Mouse (Mus musculus) intestine, embryonic 16.5 days (tissue): ENCODE measurements around the gene Adamtsl4. TPM values are rescaled to one million over a fixed set of nuclear protein-coding genes. Genes with fewer than 3 reads are reported as not detected.

Experiments used
- ATAC-seq: fragments of 200-750 bp; cut with Nextera tagmentation; 2 replicates; pipeline ENCODE4 v1.8.0; 2017; ENCODE audit warnings: moderate TSS enrichment, moderate library complexity
- H3K27ac ChIP-seq: fragments of 300-500 bp; sonication (generic); 2 replicates; pipeline ENCODE4 v1.5.1; 2014; ENCODE audit warnings: mild to moderate bottlenecking, low read length
- H3K27me3 ChIP-seq: fragments of 300-500 bp; sonication (generic); replicated peaks from 2 replicates; pipeline ENCODE4 v1.6.1; 2014; ENCODE audit warnings: low read length, control low read depth, mixed read lengths; ENCODE audit not compliant: control insufficient read depth, insufficient read depth
- H3K36me3 ChIP-seq: fragments of 300-500 bp; sonication (generic); 2 replicates; pipeline ENCODE4 v1.6.1; 2014; ENCODE audit warnings: low read length, control low read depth; ENCODE audit not compliant: control insufficient read depth, insufficient read depth
- H3K4me1 ChIP-seq: fragments of 300-500 bp; sonication (generic); 2 replicates; pipeline ENCODE4 v1.6.1; 2014; ENCODE audit warnings: low read length, control low read depth, mixed read lengths; ENCODE audit not compliant: control insufficient read depth, insufficient read depth
- H3K4me2 ChIP-seq: fragments of 300-500 bp; sonication (generic); 2 replicates; pipeline ENCODE4 v1.6.1; 2014; ENCODE audit warnings: low read depth, low read length, control low read depth
- H3K4me3 ChIP-seq: fragments of 300-500 bp; sonication (generic); 2 replicates; pipeline ENCODE4 v1.5.1; 2014; ENCODE audit warnings: mild to moderate bottlenecking, low read length
- H3K9ac ChIP-seq: fragments of 300-500 bp; sonication (generic); 2 replicates; pipeline ENCODE4 v1.6.1; 2014; ENCODE audit warnings: low read depth, low read length
- H3K9me3 ChIP-seq: fragments of 300-500 bp; sonication (generic); 2 replicates; pipeline ENCODE4 v1.6.1; 2016; ENCODE audit warnings: low read length, control low read depth; ENCODE audit not compliant: control insufficient read depth
- WGBS: fragments of 180-500 bp; shearing (Covaris S2); extraction: QIAGEN DNeasy Blood & Tissue Kit; methylation state at CpG from one replicate; pipeline ENCODE4 v1.1.7; 2014; 5-methylcytosine and 5-hydroxymethylcytosine counted together
- polyA plus RNA-seq: library from polyadenylated mRNA; unstranded; fragments of >200 nt; fragmentation: Nextera tagmentation; extraction: Ambion mirVana; gene quantifications from 2 replicates; pipeline ENCODE4 v1.2.1, GENCODE M21; 2015

Adamtsl4 gene
- polyA plus RNA-seq, 1 experiment from 2014 or later = 3.2 TPM

DNA sequence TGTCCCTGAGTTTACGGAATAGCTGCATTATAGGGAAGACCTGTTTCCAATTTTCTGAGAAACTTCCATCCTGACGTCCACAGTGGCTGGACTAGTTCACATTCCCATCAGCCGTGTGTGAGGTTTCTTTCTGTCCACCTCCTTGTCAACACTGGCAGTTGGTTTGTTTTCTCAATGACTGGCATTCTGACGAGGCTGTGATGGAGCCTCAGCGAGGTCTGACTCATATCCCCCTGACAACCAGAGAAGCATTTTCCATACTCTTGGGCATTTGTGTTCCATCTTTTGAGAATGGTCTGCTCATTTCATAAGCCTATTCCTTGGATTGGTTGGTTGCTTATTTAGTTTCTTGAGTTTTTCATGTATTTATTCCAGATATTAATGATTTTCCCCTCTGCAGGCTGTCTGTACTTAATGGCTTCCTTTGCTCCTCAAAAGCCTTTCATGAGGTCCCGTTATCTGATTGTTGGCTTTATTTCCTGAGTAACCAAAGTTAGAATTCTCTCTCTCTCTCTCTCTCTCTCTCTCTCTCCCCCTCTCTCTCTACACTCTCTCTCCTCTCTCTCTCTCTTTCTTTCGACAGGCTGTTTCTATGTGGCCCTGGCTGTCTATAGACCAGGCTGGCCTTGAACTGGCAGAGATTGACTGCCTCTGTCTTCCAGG, 39.1 kb upstream of the Adamtsl4 start:
- Histone ChIP-seq H3K9ac (no peak overlapping the region), H3K4me2 (no peak overlapping the region), H3K9me3 (no peaks in the 10 kb centered on the region), H3K4me3 (no peak overlapping the region), H3K4me1 (no peaks in the 10 kb centered on the region), H3K36me3 (no peaks in the 10 kb centered on the region), H3K27me3 (no peaks in the 10 kb centered on the region), H3K27ac (no peak overlapping the region)
- ATAC-seq = no peak
- WGBS = 61% methylated on average over 7 of the region's 7 CpGs

DNA sequence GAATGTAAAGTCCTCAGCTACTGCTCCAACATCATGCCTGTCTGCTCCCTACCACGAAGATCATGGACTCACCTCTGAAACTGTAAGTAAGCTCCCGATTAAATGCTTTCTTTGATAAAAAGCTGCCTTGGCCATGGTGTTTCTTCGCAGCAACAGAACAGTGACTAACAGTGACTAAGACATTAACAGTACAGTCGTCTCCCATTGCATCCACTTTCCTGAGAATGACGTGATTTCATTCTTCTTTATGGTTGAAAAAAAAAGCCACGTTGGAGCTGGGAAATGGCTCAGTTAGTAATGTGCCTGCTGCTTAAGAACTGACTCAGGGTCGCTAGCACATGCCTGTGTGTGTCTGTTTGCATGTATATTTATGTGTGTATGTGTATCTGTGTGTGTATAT, 38.1 kb upstream of the Adamtsl4 start:
- WGBS = 82% methylated on average over 7 of the region's 7 CpGs
- Histone ChIP-seq H3K9me3 (no peaks in the 10 kb centered on the region), H3K4me2 (no peak overlapping the region), H3K9ac (no peak overlapping the region), H3K4me3 (no peak overlapping the region), H3K27ac (no peak overlapping the region), H3K27me3 (no peaks in the 10 kb centered on the region), H3K4me1 (no peaks in the 10 kb centered on the region), H3K36me3 (no peaks in the 10 kb centered on the region)
- ATAC-seq = no peak

DNA sequence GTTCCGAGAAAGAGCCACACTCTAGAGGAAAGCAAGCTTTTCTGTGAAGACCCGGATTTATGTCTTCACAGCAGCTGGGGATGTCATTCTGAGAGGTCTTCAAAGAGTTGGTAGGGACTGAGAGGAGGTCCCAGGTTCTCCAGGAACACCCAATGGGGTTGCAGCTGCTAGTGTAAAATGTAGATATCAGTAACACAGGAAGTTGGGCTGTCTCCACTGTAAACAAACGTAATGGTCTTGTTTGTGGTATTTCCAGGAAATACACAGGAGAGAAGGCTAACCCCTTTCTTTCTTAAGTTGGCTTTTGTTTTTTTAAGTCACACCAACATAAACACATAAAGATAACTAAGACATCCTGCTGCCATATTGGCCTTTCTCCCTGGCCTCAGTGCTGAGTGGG, 34.7 kb upstream of the Adamtsl4 start:
- no peak for ATAC-seq
- no peak overlapping the region for H3K4me3 ChIP-seq
- H3K4me2 ChIP-seq = no peak overlapping the region
- 72% methylated on average over 3 of the region's 3 CpGs for WGBS
- no peak overlapping the region for H3K9ac ChIP-seq
- H3K4me1 ChIP-seq = no peaks in the 10 kb centered on the region
- H3K36me3 ChIP-seq = no peaks in the 10 kb centered on the region
- H3K9me3 ChIP-seq = no peaks in the 10 kb centered on the region
- no peaks in the 10 kb centered on the region for H3K27me3 ChIP-seq
- no peak overlapping the region for H3K27ac ChIP-seq

DNA sequence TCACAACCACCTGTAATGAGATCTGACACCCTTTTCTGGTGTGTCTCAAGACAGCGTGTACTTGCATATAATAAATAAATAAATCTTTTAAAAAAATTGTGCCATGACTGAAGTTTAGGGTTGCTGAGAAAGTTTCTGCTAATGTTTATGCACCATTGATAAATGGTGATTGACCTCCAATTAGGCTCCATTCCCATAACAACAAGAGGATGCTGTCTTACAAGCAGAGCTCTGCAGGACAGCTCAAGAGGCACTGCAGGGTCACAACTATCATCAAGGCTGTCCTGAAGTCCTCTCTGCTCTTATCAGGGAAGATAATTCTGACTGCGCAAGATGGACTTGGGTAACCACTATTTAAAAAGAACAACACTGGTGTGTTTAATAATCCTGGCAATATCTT, 30.4 kb upstream of the Adamtsl4 start:
- Histone ChIP-seq H3K4me1 (no peaks in the 10 kb centered on the region), H3K27me3 (no peaks in the 10 kb centered on the region), H3K9ac (no peak overlapping the region), H3K27ac (no peak overlapping the region), H3K4me2 (no peak overlapping the region), H3K9me3 (no peaks in the 10 kb centered on the region), H3K36me3 (no peaks in the 10 kb centered on the region), H3K4me3 (no peak overlapping the region)
- 69% methylated on average over 2 of the region's 2 CpGs for WGBS
- no peak for ATAC-seq

DNA sequence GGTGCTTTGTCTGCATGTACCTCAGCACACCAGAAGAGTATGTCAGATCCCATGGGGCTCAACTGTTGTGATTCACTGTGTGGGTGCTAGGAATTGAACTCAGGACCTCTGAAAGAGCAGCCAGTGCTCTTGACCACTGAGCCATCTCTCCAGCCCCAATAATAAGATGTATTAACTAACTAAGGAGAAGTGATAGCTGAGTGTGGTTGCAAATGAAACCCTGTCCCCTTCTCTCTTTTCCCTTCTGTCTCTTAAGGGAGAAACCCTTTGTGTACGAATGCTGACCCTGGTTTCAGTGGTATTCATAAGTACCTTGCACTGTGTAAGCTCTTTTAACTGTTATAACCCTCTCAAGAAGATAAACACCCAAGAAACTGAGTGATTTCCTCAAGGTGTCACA, 28.4 kb upstream of the Adamtsl4 start:
- H3K36me3 ChIP-seq = no peaks in the 10 kb centered on the region
- no peaks in the 10 kb centered on the region for H3K4me1 ChIP-seq
- ATAC-seq = no peak
- H3K27me3 ChIP-seq = no peaks in the 10 kb centered on the region
- H3K27ac ChIP-seq = no peak overlapping the region
- WGBS = 63% methylated on average over 1 of the region's 1 CpGs
- H3K4me2 ChIP-seq = no peak overlapping the region
- no peaks in the 10 kb centered on the region for H3K9me3 ChIP-seq
- no peak overlapping the region for H3K4me3 ChIP-seq
- no peak overlapping the region for H3K9ac ChIP-seq

DNA sequence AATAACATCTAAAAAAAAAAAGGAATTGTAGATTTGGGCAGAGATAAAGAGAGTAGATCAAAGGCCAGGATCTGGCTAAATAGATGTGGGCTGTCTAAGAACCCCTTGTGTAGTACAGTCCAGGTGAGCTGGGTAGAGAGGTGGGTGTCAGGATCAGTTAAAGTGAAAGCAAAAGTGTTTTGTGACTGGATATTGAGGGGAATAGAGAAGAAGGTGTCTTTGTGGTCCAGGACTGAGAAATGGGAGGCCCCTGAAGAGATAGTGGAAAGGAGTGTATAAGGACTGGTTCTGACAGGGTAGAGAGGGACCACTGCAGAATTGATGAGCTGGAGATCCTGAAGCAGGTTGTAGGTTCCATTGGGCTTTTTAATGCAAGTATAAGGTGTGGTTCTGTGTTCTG, 22.2 kb upstream of the Adamtsl4 start:
- ATAC-seq = no peak
- no peaks in the 10 kb centered on the region for H3K4me1 ChIP-seq
- H3K27me3 ChIP-seq = no peaks in the 10 kb centered on the region
- H3K4me3 ChIP-seq = no peak overlapping the region
- no peak overlapping the region for H3K9ac ChIP-seq
- no peak overlapping the region for H3K4me2 ChIP-seq
- H3K9me3 ChIP-seq = no peaks in the 10 kb centered on the region
- H3K27ac ChIP-seq = no peak overlapping the region
- no peaks in the 10 kb centered on the region for H3K36me3 ChIP-seq

DNA sequence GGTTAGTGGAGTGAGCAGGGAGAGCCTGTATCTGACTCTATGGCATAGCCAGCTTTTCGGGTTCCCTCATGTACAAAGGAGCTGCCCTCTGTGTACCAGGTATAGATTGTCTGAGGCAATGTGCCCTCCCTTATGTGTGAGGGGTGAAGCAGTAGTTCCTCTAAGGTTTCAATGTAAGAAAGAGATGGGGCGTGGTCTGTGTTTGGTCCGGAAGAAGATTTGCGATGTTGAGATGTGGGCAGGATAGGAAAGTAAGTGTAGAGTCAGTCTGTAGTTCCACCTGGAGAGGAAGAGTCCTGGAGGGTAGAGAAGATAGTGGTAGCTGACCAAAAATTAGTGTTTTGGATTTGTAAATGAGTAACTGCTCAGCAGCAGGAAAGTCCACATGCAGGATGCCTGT, 21.3 kb upstream of the Adamtsl4 start:
- no peak overlapping the region for H3K27ac ChIP-seq
- 90% methylated on average over 4 of the region's 4 CpGs for WGBS
- H3K4me3 ChIP-seq = no peak overlapping the region
- no peaks in the 10 kb centered on the region for H3K9me3 ChIP-seq
- no peaks in the 10 kb centered on the region for H3K36me3 ChIP-seq
- no peak overlapping the region for H3K9ac ChIP-seq
- no peaks in the 10 kb centered on the region for H3K4me1 ChIP-seq
- no peak for ATAC-seq
- no peaks in the 10 kb centered on the region for H3K27me3 ChIP-seq
- no peak overlapping the region for H3K4me2 ChIP-seq

DNA sequence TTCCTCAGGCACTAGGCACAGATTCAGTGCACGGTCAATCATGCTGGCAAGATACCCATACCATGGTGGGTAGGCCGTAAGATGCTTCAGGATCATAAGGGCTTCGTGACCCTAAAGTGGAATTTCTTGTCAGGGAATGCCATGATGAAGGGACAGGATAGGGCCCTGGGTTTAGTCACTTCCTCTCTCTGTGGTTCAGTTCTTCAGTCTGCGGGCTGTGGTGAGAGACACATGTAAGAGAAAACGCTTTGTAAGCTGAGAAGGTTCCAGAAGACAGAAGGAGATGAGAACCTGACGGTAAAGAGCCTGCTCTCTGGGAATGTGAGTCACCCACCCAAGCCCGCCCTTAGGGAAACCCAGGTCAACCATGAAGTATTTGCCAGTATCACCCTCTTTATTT, 19.8 kb upstream of the Adamtsl4 start:
- WGBS = 88% methylated on average over 7 of the region's 7 CpGs
- H3K36me3 ChIP-seq = no peaks in the 10 kb centered on the region

DNA sequence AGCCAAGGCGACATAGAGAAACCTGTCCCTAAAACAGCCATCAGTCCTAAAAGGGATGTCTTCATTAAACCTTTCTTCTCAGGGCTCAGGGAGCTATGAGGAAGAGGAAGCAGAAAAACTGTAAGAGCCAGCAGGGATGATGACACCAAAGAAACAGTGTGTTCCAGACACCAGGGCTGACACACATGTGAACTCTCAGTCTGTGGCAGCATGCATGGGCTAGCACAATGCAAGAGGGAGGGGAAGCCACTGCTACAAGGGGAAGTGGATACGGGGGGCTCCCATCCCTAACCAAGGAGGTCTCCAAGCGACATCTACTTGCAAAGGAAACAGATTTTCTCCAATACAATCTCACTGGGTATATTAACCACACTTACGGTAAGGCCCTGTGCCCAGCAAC, 18.6 kb upstream of the Adamtsl4 start:
- no peaks in the 10 kb centered on the region for H3K27me3 ChIP-seq
- no peak overlapping the region for H3K27ac ChIP-seq
- no peak overlapping the region for H3K4me3 ChIP-seq
- 87% methylated on average over 4 of the region's 4 CpGs for WGBS
- no peak for ATAC-seq
- H3K4me2 ChIP-seq = no peak overlapping the region
- no peaks in the 10 kb centered on the region for H3K9me3 ChIP-seq
- peaks cover 7% of the 10 kb centered on the region; the same call in 1 of the 2 replicates for H3K4me1 ChIP-seq
- no peak overlapping the region for H3K9ac ChIP-seq
- no peaks in the 10 kb centered on the region for H3K36me3 ChIP-seq

More for the DNA sequence above, 19.8 kb upstream of the Adamtsl4 start:
- no peak overlapping the region for H3K4me2 ChIP-seq
- no peak overlapping the region for H3K27ac ChIP-seq
- no peak for ATAC-seq
- H3K9me3 ChIP-seq = no peaks in the 10 kb centered on the region
- no peaks in the 10 kb centered on the region for H3K4me1 ChIP-seq
- H3K4me3 ChIP-seq = no peak overlapping the region
- no peak overlapping the region for H3K9ac ChIP-seq
- H3K27me3 ChIP-seq = no peaks in the 10 kb centered on the region

DNA sequence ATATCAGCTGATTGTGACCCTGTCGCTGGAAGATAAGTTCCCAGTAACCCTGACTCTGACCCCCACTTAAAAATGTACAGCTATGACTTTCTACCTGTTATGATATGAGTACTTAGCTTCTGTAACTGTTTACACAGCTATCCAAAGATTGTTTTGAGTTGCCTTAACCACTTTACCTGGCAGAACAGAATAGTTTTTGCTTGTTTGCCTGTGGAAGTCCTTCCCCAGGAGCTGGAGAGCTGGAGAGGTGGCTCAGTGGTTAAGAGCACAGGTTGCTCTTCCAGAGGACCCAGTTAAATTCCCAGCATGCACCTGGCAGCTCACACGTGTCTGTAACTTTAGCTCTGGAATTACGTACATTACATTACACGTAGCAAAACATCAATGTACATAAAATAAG, 16.9 kb upstream of the Adamtsl4 start:
- no peaks in the 10 kb centered on the region for H3K9me3 ChIP-seq
- no peak overlapping the region for H3K4me3 ChIP-seq
- H3K36me3 ChIP-seq = no peaks in the 10 kb centered on the region
- 85% methylated on average over 4 of the region's 4 CpGs for WGBS
- H3K27ac ChIP-seq = no peak overlapping the region
- H3K4me2 ChIP-seq = no peak overlapping the region
- peaks cover 22% of the 10 kb centered on the region for H3K4me1 ChIP-seq
- no peaks in the 10 kb centered on the region for H3K27me3 ChIP-seq
- H3K9ac ChIP-seq = no peak overlapping the region
- no peak for ATAC-seq
